Mouse (Mus musculus): ENCODE data around the gene Nat8f5. TPM values are rescaled to one million over a fixed set of nuclear protein-coding genes. Genes with fewer than 3 reads are reported as not detected.
"Not testable (repeated sequence)": the region's sequence is repeated elsewhere in the genome, so short reads cannot be mapped to it uniquely, and the experiment has no call there.

Gene Nat8f5
- polyA plus RNA-seq, 1 experiment = 0.46 TPM

DNA sequence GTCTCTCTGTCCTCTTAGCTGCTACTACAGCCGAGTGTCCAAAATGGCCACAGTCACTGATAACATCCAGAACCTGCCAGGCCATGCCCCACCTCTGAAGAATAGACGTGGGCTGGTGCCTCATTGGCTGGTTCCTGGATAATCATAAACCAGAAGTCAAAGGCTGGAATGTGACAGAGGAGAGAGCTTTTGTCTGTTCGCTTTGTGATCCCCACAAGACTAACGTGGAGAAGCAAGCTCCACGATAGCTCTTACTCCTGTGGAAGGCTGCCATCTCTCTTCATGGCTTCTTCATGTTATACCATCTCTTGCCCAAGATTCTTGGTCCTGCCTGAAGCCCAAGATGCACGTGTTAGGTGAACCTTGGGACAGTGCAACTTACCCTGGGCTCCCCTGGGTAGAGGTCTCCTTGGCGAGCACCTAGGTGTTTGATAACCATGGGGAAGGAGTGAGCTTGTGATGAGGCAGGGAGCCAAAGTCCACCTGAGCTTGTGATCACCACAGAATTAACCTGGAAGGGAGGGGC is 11.1 kb upstream of the Nat8f5 start, which contains the start of gene Nat8:
TSS of gene Nat8 (minus strand) at position 287 of the 526 bp plus-strand sequence.
- Histone ChIP-seq H3K4me3 (ENCODE audit: extremely low read depth, insufficient read depth, insufficient read length) (no peak within 1 kb of the TSS), H3K36me3 (ENCODE audit: control insufficient read depth, insufficient read depth, low read length) (no peaks in the 10 kb centered on the region), H3K4me1 (ENCODE audit: control insufficient read depth, insufficient read depth, insufficient read length) (no peaks in the 10 kb centered on the region), H3K27me3 (ENCODE audit: control insufficient read depth, insufficient read depth, low read length) (no peaks in the 10 kb centered on the region), H3K27ac (ENCODE audit: insufficient read depth, low read length) (no peak within 1 kb of the TSS)
- DNase-seq (ENCODE audit: low read depth in 1 of 2, low spot score in 2 of 2) = no peak
- WGBS = 76% methylated on average over 7 of the region's 7 CpGs
- TF ChIP-seq POLR2A (IDR thresholded peaks at IDR 0.05; ENCODE audit: low read depth, low read length) (no peak), CTCF (IDR thresholded peaks at IDR 0.05; ENCODE audit: extremely low read depth, insufficient read depth, insufficient read length, insufficient replicate concordance) (no peak)

DNA sequence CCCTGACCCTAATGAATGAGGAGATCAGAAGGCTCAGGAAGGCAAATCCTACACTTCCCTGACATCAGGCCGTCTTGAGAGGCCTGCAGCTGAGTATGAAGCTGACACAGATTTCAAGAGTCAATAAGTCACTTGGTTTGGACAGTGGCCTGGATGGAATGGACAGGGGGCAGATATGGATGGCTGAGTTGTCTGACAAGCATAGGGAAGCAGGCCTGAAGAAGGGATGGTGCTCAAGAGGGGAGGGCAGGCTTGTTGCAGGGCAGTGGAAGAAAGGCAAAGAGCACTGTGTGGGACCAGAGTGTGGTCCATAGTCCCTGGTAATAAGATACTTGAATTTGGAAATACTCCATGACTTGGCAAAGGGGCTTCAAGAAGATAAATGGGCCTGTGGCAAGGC is 8.7 kb upstream of the Nat8f5 start:
- 63% methylated on average over 1 of the region's 1 CpGs for WGBS
- Histone ChIP-seq H3K4me3 (ENCODE audit: extremely low read depth, insufficient read depth, insufficient read length) (no peak overlapping the region), H3K4me1 (ENCODE audit: control insufficient read depth, insufficient read depth, insufficient read length) (no peaks in the 10 kb centered on the region), H3K27me3 (ENCODE audit: control insufficient read depth, insufficient read depth, low read length) (no peaks in the 10 kb centered on the region), H3K36me3 (ENCODE audit: control insufficient read depth, insufficient read depth, low read length) (no peaks in the 10 kb centered on the region), H3K27ac (ENCODE audit: insufficient read depth, low read length) (no peak overlapping the region)
- no peak for TF ChIP-seq POLR2A (IDR thresholded peaks at IDR 0.05; ENCODE audit: low read depth, low read length)
- no peak for DNase-seq (ENCODE audit: low read depth in 1 of 2, low spot score in 2 of 2)

DNA sequence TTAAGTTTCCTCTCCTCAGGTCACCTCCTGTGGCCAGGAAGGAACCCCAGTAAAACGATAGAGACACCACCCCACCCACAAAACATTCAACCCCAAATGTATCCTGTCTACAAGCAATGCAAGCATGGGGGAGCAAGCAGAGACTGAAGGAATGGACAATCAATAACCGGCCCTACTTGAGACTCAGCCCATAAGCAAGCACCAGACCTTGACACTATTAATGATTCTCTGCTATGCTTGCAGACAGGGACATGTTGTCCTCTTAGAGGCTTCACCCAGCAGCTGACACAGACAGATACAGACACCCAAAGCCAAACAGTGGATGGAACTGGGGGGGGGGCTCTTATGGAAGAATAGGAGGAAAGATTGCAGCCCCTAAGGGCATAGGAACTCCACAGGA is 5.1 kb upstream of the Nat8f5 start:
- no peak for DNase-seq (ENCODE audit: low read depth in 1 of 2, low spot score in 2 of 2)
- WGBS = 82% methylated on average over 2 of the region's 2 CpGs
- no peaks in the 10 kb centered on the region for H3K27me3 ChIP-seq (ENCODE audit: control insufficient read depth, insufficient read depth, low read length)
- no peaks in the 10 kb centered on the region for H3K4me1 ChIP-seq (ENCODE audit: control insufficient read depth, insufficient read depth, insufficient read length)
- H3K27ac ChIP-seq (ENCODE audit: insufficient read depth, low read length) = no peak overlapping the region
- no peaks in the 10 kb centered on the region for H3K36me3 ChIP-seq (ENCODE audit: control insufficient read depth, insufficient read depth, low read length)
- TF ChIP-seq CTCF (IDR thresholded peaks at IDR 0.05; ENCODE audit: extremely low read depth, insufficient read depth, insufficient read length, insufficient replicate concordance) (no peak), POLR2A (IDR thresholded peaks at IDR 0.05; ENCODE audit: low read depth, low read length) (no peak)
- H3K4me3 ChIP-seq (ENCODE audit: extremely low read depth, insufficient read depth, insufficient read length) = no peak overlapping the region

DNA sequence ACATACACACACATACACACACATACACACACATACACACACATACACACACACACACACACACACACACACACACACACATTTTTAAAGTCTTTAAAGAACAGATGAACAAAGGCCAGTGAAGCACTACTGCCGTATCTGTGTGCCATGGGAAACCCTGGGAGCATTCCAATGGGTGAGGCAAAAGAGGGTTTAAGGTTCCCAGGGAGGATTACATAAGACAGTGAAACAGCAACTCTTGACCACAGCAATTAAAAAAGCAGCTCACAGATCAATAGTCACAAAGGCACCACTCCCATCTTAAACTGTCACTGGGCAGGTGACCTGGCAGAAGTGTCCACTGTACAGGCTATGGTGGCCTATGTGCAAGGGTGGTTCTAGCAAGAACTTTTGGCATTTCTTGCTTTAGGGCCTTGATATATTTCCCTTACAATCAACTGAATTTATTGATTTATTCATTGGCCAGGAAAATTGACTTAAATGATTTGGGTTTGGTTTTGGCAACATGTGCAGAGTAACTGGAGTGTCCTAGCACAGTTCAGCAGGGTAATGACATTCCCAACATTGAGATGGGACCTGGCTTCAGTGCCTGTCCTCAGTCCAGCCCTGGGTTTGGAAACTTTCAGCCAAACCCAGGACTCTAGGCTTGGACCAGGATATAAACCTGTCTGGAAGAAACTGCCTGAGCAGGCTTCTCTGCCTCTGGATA is 2.8 kb upstream of the Nat8f5 start:
- no peak for DNase-seq (ENCODE audit: low read depth in 1 of 2, low spot score in 2 of 2)
- Histone ChIP-seq H3K4me1 (ENCODE audit: control insufficient read depth, insufficient read depth, insufficient read length) (no peaks in the 10 kb centered on the region), H3K27ac (ENCODE audit: insufficient read depth, low read length) (no peak overlapping the region), H3K36me3 (ENCODE audit: control insufficient read depth, insufficient read depth, low read length) (no peaks in the 10 kb centered on the region), H3K4me3 (ENCODE audit: extremely low read depth, insufficient read depth, insufficient read length) (no peak overlapping the region), H3K27me3 (ENCODE audit: control insufficient read depth, insufficient read depth, low read length) (no peaks in the 10 kb centered on the region)
- no peak for TF ChIP-seq CTCF (IDR thresholded peaks at IDR 0.05; ENCODE audit: extremely low read depth, insufficient read depth, insufficient read length, insufficient replicate concordance)
- no peak for TF ChIP-seq POLR2A (IDR thresholded peaks at IDR 0.05; ENCODE audit: low read depth, low read length)
- 96% methylated on average over 1 of the region's 1 CpGs for WGBS

DNA sequence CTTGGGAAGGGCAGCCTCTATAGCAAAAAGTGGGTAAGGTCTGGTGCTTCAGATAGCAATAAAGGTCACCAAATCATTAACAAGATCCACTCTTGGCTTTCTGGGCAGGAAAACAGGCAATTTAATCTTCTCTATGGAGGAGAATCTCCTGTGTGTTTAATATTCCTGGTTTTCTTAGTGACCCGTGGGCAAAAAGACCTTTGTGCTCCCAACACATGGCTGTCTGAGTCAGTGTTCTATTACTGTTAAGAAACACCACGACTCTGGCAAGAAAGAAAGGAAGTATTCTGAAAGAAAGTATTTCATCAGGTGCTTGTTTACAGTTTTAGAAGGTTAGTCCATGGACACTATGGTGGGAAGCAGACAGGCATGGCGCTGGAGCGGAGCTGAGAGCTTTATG is 1.5 kb upstream of the Nat8f5 start:
- DNase-seq (ENCODE audit: low read depth in 1 of 2, low spot score in 2 of 2) = no peak
- Histone ChIP-seq H3K27me3 (ENCODE audit: control insufficient read depth, insufficient read depth, low read length) (no peaks in the 10 kb centered on the region), H3K4me1 (ENCODE audit: control insufficient read depth, insufficient read depth, insufficient read length) (no peaks in the 10 kb centered on the region), H3K36me3 (ENCODE audit: control insufficient read depth, insufficient read depth, low read length) (no peaks in the 10 kb centered on the region), H3K27ac (ENCODE audit: insufficient read depth, low read length) (no peak overlapping the region), H3K4me3 (ENCODE audit: extremely low read depth, insufficient read depth, insufficient read length) (no peak overlapping the region)
- WGBS = 78% methylated on average over 4 of the region's 4 CpGs
- TF ChIP-seq CTCF (IDR thresholded peaks at IDR 0.05; ENCODE audit: extremely low read depth, insufficient read depth, insufficient read length, insufficient replicate concordance) (no peak), POLR2A (IDR thresholded peaks at IDR 0.05; ENCODE audit: low read depth, low read length) (no peak)

DNA sequence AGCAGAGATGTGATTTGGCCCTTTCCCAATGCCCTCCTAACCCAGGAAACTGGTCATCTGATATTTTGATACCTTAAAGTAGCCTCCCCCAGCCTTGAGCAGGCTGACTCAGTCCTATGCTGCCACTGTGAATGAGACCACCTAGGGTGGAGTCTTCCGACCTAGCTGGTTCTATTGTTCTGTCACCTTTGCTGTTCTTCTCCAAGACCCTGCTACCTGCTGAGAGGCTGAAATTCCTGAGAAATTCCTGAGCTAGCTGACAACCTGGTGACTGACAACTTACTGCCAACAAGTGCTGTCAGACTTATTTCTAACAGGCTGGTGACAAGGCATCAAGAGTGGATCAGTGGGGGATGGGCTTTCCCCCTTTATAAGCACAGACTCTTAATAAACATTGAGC is 2.4 kb downstream of the Nat8f5 start:
- Histone ChIP-seq H3K36me3 (ENCODE audit: control insufficient read depth, insufficient read depth, low read length) (no peaks in the 10 kb centered on the region), H3K4me1 (ENCODE audit: control insufficient read depth, insufficient read depth, insufficient read length) (no peaks in the 10 kb centered on the region), H3K27me3 (ENCODE audit: control insufficient read depth, insufficient read depth, low read length) (no peaks in the 10 kb centered on the region), H3K27ac (ENCODE audit: insufficient read depth, low read length) (no peak overlapping the region), H3K4me3 (ENCODE audit: extremely low read depth, insufficient read depth, insufficient read length) (no peak overlapping the region)
- DNase-seq (ENCODE audit: low read depth in 1 of 2, low spot score in 2 of 2) = no peak
- TF ChIP-seq CTCF (IDR thresholded peaks at IDR 0.05; ENCODE audit: extremely low read depth, insufficient read depth, insufficient read length, insufficient replicate concordance) = no peak
- no peak for TF ChIP-seq POLR2A (IDR thresholded peaks at IDR 0.05; ENCODE audit: low read depth, low read length)
- WGBS = 57% methylated on average over 1 of the region's 1 CpGs

DNA sequence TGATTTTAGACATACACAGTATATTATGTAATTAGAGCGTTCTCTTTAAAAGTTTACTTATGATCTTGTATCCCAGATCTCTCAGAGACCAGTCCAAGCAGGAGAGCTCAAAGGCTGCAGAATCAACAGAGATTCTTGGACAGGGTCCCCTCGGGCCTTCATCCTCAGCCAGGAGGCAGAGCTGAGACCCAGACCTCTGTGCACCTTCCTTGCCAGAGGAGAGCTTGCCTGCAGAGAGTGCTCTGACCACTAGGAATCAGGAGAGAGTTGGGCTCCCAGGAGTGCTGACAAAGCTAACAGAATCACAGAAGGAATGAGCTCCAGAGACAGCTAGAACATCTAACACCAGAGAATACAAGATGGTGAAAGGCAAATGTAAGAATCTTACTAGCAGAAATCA is 7.4 kb downstream of the Nat8f5 start:
- no peak overlapping the region for H3K4me3 ChIP-seq (ENCODE audit: extremely low read depth, insufficient read depth, insufficient read length)
- WGBS = 92% methylated on average over 2 of the region's 2 CpGs
- no peaks in the 10 kb centered on the region for H3K4me1 ChIP-seq (ENCODE audit: control insufficient read depth, insufficient read depth, insufficient read length)
- TF ChIP-seq POLR2A (IDR thresholded peaks at IDR 0.05; ENCODE audit: low read depth, low read length) (no peak), CTCF (IDR thresholded peaks at IDR 0.05; ENCODE audit: extremely low read depth, insufficient read depth, insufficient read length, insufficient replicate concordance) (no peak)
- no peaks in the 10 kb centered on the region for H3K36me3 ChIP-seq (ENCODE audit: control insufficient read depth, insufficient read depth, low read length)
- DNase-seq (ENCODE audit: low read depth in 1 of 2, low spot score in 2 of 2) = no peak
- no peaks in the 10 kb centered on the region for H3K27me3 ChIP-seq (ENCODE audit: control insufficient read depth, insufficient read depth, low read length)
- no peak overlapping the region for H3K27ac ChIP-seq (ENCODE audit: insufficient read depth, low read length)

DNA sequence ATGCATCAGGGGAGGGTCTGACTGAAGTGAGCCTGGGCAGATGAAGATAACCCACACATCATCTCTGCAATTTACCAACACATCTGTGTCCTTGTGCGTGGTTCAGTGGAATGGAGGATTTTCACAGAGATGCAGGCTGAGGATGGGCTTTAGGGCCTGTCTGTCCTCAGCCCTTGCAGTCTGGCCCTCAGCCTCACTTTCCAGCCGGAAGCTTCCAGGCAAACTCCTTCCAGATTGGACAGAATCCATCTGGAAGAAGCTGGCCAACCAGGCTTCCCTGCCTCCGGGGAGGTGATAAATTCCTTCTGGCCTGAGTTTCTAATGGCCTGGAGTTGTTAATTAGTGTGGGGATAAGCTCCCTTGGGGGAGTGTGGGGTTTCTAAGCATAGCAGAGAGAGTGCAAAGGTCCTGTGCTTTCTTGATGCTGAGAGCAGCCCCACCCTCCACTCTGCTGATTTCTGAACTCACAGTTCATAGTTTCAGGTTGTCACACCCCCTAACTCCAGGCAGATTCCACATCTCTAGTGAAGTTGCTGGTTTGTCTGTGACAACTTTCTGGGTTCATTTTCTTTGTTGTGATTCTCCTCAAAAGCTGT is 9.7 kb downstream of the Nat8f5 start:
- H3K27me3 ChIP-seq (ENCODE audit: control insufficient read depth, insufficient read depth, low read length); H3K36me3 ChIP-seq (ENCODE audit: control insufficient read depth, insufficient read depth, low read length); DNase-seq (ENCODE audit: low read depth in 1 of 2, low spot score in 2 of 2); H3K4me1 ChIP-seq (ENCODE audit: control insufficient read depth, insufficient read depth, insufficient read length); H3K27ac ChIP-seq (ENCODE audit: insufficient read depth, low read length); H3K4me3 ChIP-seq (ENCODE audit: extremely low read depth, insufficient read depth, insufficient read length): not testable (repeated sequence)
- WGBS = 77% methylated on average over 3 of the region's 3 CpGs

DNA sequence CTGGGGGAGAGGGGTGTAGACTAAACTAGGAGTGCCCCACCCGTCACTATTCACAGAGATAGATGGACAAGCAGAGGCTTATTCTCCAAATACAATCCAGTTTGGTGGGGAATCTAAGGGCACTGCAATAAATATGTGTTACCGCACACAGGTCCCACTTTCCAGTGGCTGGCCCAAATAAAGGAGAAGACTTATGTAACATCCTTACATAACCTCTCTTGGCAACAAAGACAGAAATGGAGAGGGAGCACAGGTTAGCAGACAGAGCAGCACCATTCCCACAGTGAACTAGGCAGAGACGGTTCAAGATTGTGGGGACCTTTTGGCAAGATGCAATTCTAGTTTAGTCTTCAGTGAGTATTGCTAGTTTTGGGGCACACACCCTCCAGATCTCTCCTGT is 10.3 kb downstream of the Nat8f5 start:
- not testable (repeated sequence) for H3K27ac ChIP-seq (ENCODE audit: insufficient read depth, low read length)
- 84% methylated on average over 3 of the region's 3 CpGs for whole genome bisulfite sequencing

DNA sequence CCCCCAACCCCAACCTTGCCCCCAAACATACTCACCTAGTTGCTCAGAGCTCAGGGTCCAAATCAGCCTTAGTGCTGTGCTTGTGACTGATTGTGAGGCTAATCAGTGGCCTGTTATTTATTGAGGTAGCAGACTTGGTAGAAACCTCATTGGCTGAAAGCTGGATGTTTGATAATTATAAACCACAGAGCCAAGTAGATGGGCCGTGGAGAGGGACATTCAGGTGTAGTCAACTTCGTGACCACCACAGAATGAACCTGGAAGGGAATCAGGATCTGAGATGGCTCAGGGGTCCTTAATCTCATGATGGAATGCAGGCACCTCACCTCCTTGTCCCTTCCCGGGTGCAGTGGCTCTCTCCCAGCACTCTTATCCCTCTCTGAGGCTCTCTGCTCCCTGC is 11.0 kb downstream of the Nat8f5 start:
- 62% methylated on average over 3 of the region's 3 CpGs for WGBS
- H3K27me3 ChIP-seq (ENCODE audit: control insufficient read depth, insufficient read depth, low read length); H3K4me1 ChIP-seq (ENCODE audit: control insufficient read depth, insufficient read depth, insufficient read length); H3K4me3 ChIP-seq (ENCODE audit: extremely low read depth, insufficient read depth, insufficient read length); H3K27ac ChIP-seq (ENCODE audit: insufficient read depth, low read length); DNase-seq (ENCODE audit: low read depth in 1 of 2, low spot score in 2 of 2); H3K36me3 ChIP-seq (ENCODE audit: control insufficient read depth, insufficient read depth, low read length): not testable (repeated sequence)

More for the DNA sequence above, 10.3 kb downstream of the Nat8f5 start:
- DNase-seq (ENCODE audit: low read depth in 1 of 2, low spot score in 2 of 2); H3K4me3 ChIP-seq (ENCODE audit: extremely low read depth, insufficient read depth, insufficient read length); H3K27me3 ChIP-seq (ENCODE audit: control insufficient read depth, insufficient read depth, low read length); H3K36me3 ChIP-seq (ENCODE audit: control insufficient read depth, insufficient read depth, low read length); H3K4me1 ChIP-seq (ENCODE audit: control insufficient read depth, insufficient read depth, insufficient read length): not testable (repeated sequence)
